Mouse (Mus musculus): ENCODE measurements at regions not wholly inside any gene's neighbourhood (a gene's known extent, or its start where the extent isn't known, plus 50 kb on each side); places are given as distances from the start of the nearest gene placed in this dataset.

GRCm38 (mm10) chr13:84345791-84346511, 123.9 kb downstream of the Tmem161b start:
- TF ChIP-seq CTCF (conservative IDR thresholded peaks at IDR 0.05; ENCODE audit: insufficient read depth, insufficient read length, low read depth, low read length) (no peak), POLR2A (IDR thresholded peaks at IDR 0.05; ENCODE audit: low read depth, low read length) (no peak)
- Histone ChIP-seq H3K27ac (ENCODE audit: insufficient read depth, low read depth, low read length) (no peak overlapping the region), H3K4me1 (ENCODE audit: control insufficient read depth, insufficient read depth, low read length) (no peaks in the 10 kb centered on the region), H3K27me3 (replicated peaks; ENCODE audit: control insufficient read depth, insufficient read depth, low read length) (no peaks in the 10 kb centered on the region), H3K36me3 (ENCODE audit: control insufficient read depth, insufficient read depth, low read length) (no peaks in the 10 kb centered on the region), H3K4me3 (ENCODE audit: insufficient read depth, low read depth, low read length) (no peak overlapping the region)
- DNase-seq: no peak
- 10% methylated on average over 30 of the region's 30 CpGs for WGBS

DNA sequence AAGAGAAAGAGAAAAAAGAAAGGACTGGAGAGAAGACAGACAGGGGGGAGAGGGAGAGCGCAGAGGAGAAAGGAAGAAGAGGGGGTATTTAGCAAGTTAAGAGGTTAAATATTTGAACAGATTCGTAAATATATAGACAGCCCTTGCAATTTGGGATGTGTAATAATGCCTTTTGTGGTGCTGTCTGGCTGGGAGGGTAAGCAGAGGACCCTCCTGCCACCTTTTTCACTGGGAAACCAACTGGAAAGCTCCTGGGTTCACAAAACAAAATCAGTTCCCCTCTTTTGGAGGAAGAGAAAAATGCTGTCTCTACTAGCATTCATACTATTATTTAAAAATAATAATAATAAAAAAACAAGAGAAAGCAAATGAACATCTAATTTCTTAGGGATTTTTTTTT, 124.5 kb downstream of the Tmem161b start:
- no peaks in the 10 kb centered on the region for H3K36me3 ChIP-seq (ENCODE audit: control insufficient read depth, insufficient read depth, low read length)
- H3K4me3 ChIP-seq (ENCODE audit: insufficient read depth, low read depth, low read length): no peak overlapping the region
- H3K4me1 ChIP-seq (ENCODE audit: control insufficient read depth, insufficient read depth, low read length): no peaks in the 10 kb centered on the region
- H3K27ac ChIP-seq (ENCODE audit: insufficient read depth, low read depth, low read length): no peak overlapping the region
- 15% methylated on average over 2 of the region's 2 CpGs for WGBS
- H3K27me3 ChIP-seq (replicated peaks; ENCODE audit: control insufficient read depth, insufficient read depth, low read length): no peaks in the 10 kb centered on the region
- TF ChIP-seq CTCF (conservative IDR thresholded peaks at IDR 0.05; ENCODE audit: insufficient read depth, insufficient read length, low read depth, low read length) (no peak), POLR2A (IDR thresholded peaks at IDR 0.05; ENCODE audit: low read depth, low read length) (no peak)
- no peak for DNase-seq

GRCm38 (mm10) chr13:84347181-84347913, 125.3 kb downstream of the Tmem161b start:
- Histone ChIP-seq H3K27ac (ENCODE audit: insufficient read depth, low read depth, low read length) (no peak overlapping the region), H3K36me3 (ENCODE audit: control insufficient read depth, insufficient read depth, low read length) (no peaks in the 10 kb centered on the region), H3K27me3 (replicated peaks; ENCODE audit: control insufficient read depth, insufficient read depth, low read length) (no peaks in the 10 kb centered on the region), H3K4me3 (ENCODE audit: insufficient read depth, low read depth, low read length) (0 out of 2 replicates have a peak overlapping the region, but pooled peaks have one; percentile 8), H3K4me1 (ENCODE audit: control insufficient read depth, insufficient read depth, low read length) (no peaks in the 10 kb centered on the region)
- TF ChIP-seq CTCF (conservative IDR thresholded peaks at IDR 0.05; ENCODE audit: insufficient read depth, insufficient read length, low read depth, low read length) (no peak), POLR2A (IDR thresholded peaks at IDR 0.05; ENCODE audit: low read depth, low read length) (no peak)
- 6% methylated on average over 21 of the region's 21 CpGs for WGBS
- DNase-seq: no peak

DNA sequence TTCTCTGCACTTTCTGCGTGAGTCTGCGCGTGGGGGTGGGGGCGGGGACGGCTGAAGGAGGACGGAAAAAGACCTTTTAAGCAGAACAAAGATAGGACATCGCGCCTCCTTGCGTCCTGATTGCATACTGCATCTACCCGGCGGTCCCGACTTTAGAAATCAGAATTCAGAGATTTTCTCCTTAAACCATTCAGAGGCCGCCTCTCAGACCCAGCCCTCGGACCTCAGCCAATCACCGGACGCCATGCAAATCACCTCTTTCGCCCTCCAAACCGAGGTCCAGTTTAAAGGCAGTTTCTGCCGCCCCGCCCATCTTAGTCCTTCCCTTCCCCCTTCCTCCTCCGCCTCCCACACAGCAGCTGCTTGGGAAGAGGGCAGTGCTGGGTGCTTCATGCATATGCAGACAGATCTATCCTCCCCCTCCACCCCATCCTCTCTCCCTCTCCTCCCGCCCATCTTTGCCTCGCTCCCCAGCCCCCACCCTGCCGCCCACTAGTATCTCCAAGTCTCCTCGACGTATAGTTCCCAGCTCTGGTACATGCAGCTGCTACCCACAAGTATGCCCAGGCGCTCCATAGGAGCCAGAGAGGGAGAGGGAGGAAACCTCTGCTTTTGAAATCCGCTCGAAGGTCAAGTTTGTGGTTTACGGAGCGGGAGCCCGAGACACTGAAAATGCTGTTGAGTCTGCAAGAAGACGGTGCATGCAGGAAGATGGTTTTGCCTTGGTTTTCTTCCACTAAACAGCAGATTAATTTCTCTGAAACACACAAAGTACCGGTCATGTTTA, 126.0 kb downstream of the Tmem161b start:
- under 1% methylated on average over 34 of the region's 34 CpGs for WGBS
- H3K36me3 ChIP-seq (ENCODE audit: control insufficient read depth, insufficient read depth, low read length): no peaks in the 10 kb centered on the region
- no peaks in the 10 kb centered on the region for H3K4me1 ChIP-seq (ENCODE audit: control insufficient read depth, insufficient read depth, low read length)
- peak; percentile 95 for DNase-seq
- peak overlapping the region; percentile 42 for H3K4me3 ChIP-seq (ENCODE audit: insufficient read depth, low read depth, low read length)
- no peaks in the 10 kb centered on the region for H3K27me3 ChIP-seq (replicated peaks; ENCODE audit: control insufficient read depth, insufficient read depth, low read length)
- H3K27ac ChIP-seq (ENCODE audit: insufficient read depth, low read depth, low read length): no peak overlapping the region
- TF ChIP-seq POLR2A (IDR thresholded peaks at IDR 0.05; ENCODE audit: low read depth, low read length) (no peak), CTCF (conservative IDR thresholded peaks at IDR 0.05; ENCODE audit: insufficient read depth, insufficient read length, low read depth, low read length) (peak; percentile 65)

DNA sequence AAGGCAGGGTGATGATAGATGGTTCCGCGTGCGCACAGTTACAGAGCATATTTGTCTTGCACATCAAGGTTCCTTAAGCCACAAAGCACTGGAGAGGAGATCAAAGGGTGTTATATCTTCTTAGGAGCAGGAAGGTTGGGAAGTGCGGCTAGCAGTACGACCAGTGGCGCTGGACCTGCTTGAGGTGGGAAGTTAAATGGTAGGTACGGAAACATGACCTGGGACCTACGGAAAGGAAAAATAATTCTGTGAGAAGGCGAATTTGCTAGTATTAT, 126.5 kb downstream of the Tmem161b start:
- no peak for TF ChIP-seq POLR2A (IDR thresholded peaks at IDR 0.05; ENCODE audit: low read depth, low read length)
- no peak for TF ChIP-seq CTCF (conservative IDR thresholded peaks at IDR 0.05; ENCODE audit: insufficient read depth, insufficient read length, low read depth, low read length)
- Histone ChIP-seq H3K4me3 (ENCODE audit: insufficient read depth, low read depth, low read length) (peak overlapping the region; percentile 42), H3K27ac (ENCODE audit: insufficient read depth, low read depth, low read length) (no peak overlapping the region), H3K4me1 (ENCODE audit: control insufficient read depth, insufficient read depth, low read length) (no peaks in the 10 kb centered on the region), H3K36me3 (ENCODE audit: control insufficient read depth, insufficient read depth, low read length) (no peaks in the 10 kb centered on the region), H3K27me3 (replicated peaks; ENCODE audit: control insufficient read depth, insufficient read depth, low read length) (no peaks in the 10 kb centered on the region)
- DNase-seq: no peak
- under 1% methylated on average over 9 of the region's 9 CpGs for WGBS

- Histone ChIP-seq H3K27ac (ENCODE audit: insufficient read depth, low read depth, low read length) (no peak overlapping the region), H3K4me1 (ENCODE audit: control insufficient read depth, insufficient read depth, low read length) (no peaks in the 10 kb centered on the region), H3K36me3 (ENCODE audit: control insufficient read depth, insufficient read depth, low read length) (no peaks in the 10 kb centered on the region), H3K27me3 (replicated peaks; ENCODE audit: control insufficient read depth, insufficient read depth, low read length) (no peaks in the 10 kb centered on the region), H3K4me3 (ENCODE audit: insufficient read depth, low read depth, low read length) (peak overlapping the region; percentile 42)
- no peak for TF ChIP-seq POLR2A (IDR thresholded peaks at IDR 0.05; ENCODE audit: low read depth, low read length)
- 1% methylated on average over 23 of the region's 23 CpGs for WGBS
- DNase-seq: peak; percentile 38
Measured at GRCm38 (mm10) chr13:84349001-84349720, 127.1 kb downstream of the Tmem161b start.

All from kidney, adult 2 months (tissue).